Mouse (Mus musculus): ENCODE measurements around the gene Oas1h. TPM values are rescaled to one million over a fixed set of nuclear protein-coding genes. Genes with fewer than 3 reads are reported as not detected.
"Not testable (repeated sequence)": the region's sequence is repeated elsewhere in the genome, so short reads cannot be mapped to it uniquely, and the experiment has no call there.

Oas1h gene
- total and polyA plus RNA-seq, 3 experiments = not detected

DNA sequence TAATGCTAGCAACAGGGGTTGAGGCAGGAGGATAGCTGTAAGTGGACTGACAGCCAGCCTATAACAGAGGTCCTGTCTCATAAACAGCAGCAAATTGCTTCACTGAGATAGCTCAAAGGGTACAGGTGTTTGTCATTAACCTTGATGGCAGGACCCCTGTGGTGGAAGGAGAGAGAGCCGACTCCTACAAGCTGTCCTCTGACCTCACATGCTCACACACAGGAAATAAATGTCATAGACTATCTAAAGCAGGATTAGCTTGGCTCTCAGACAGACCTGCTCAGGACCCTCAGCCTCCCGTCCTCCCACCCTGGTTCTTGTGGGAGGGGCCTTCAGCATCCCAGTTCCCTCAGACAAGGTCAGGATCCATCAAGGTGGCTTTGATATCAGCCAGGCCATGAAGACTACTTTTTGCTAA lies 31.0 kb downstream of the Oas1h start:
- no peaks in the 10 kb centered on the region for H3K36me3 ChIP-seq (ENCODE audit: control insufficient read depth in 1 of 2, insufficient read depth in 2 of 2, low read length in 2 of 2)
- no peaks in the 10 kb centered on the region for H3K9me3 ChIP-seq (replicated peaks; ENCODE audit: insufficient read depth, low read length)
- no peaks in the 10 kb centered on the region for H3K27me3 ChIP-seq (ENCODE audit: control insufficient read depth in 1 of 2, insufficient read depth in 2 of 2, low read length in 2 of 2)
- H3K4me1 ChIP-seq (ENCODE audit: control insufficient read depth in 1 of 2, insufficient read depth in 2 of 2, low read length in 2 of 2) = no peaks in the 10 kb centered on the region
- no peak overlapping the region for H3K9ac ChIP-seq (ENCODE audit: control insufficient read depth, low read depth, low read length, poor library complexity, severe bottlenecking)
- H3K4me3 ChIP-seq (ENCODE audit: control insufficient read depth in 1 of 2, insufficient read depth in 1 of 2, low read depth in 2 of 2, low read length in 2 of 2) = no peak overlapping the region
- DNase-seq (ENCODE audit: low read depth, low spot score) = no peak
- H3K79me2 ChIP-seq (ENCODE audit: control insufficient read depth, insufficient read depth, low read length, poor library complexity) = no peaks in the 10 kb centered on the region
- H3K27ac ChIP-seq (ENCODE audit: control insufficient read depth, low read depth, low read length) = no peak overlapping the region
- TF ChIP-seq BHLHE40 (IDR thresholded peaks at IDR 0.05; ENCODE audit: borderline replicate concordance, low read depth, low read length) (no peak), CTCF (IDR thresholded peaks at IDR 0.05 in 2 of 3, conservative IDR thresholded peaks at IDR 0.05 in 1 of 3; ENCODE audit: control insufficient read depth in 1 of 3, insufficient read depth in 1 of 3, low read depth in 2 of 3, low read length in 3 of 3, poor library complexity in 1 of 3, severe bottlenecking in 1 of 3) (no peak), RCOR1 (IDR thresholded peaks at IDR 0.05; ENCODE audit: low read depth, low read length) (no peak), POLR2AphosphoS2 (IDR thresholded peaks at IDR 0.05; ENCODE audit: low read length) (no peak), GABPA (IDR thresholded peaks at IDR 0.05; ENCODE audit: low read depth, low read length) (no peak), ELF1 (IDR thresholded peaks at IDR 0.05; ENCODE audit: low read depth, low read length) (no peak), MAFK (IDR thresholded peaks at IDR 0.05; ENCODE audit: borderline replicate concordance, low read depth, low read length) (no peak), MAZ (IDR thresholded peaks at IDR 0.05; ENCODE audit: low read depth, low read length) (no peak)

DNA sequence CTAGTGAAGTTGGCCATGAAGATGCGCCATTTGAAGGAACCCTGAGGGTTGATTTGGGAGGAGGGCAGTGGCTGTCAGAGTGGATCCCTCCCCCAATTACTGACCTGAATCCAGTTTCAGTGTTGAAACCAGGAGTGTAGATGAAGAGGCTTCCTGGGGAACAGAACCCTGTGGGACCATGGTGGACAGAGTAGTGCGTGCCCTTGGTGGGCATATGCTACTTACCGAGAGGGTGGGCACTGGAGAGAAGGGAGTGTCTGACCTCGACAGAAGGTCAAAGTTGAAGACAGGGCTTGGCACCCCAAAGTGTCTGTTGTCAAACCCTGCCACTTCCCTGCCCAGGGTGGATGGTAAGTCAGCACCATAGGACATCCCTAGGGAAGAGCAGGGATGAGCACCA lies 32.6 kb downstream of the Oas1h start:
- not testable (repeated sequence) for H3K9me3 ChIP-seq (replicated peaks; ENCODE audit: insufficient read depth, low read length); H3K79me2 ChIP-seq (ENCODE audit: control insufficient read depth, insufficient read depth, low read length, poor library complexity); H3K4me3 ChIP-seq (ENCODE audit: control insufficient read depth in 1 of 2, insufficient read depth in 1 of 2, low read depth in 2 of 2, low read length in 2 of 2); H3K36me3 ChIP-seq (ENCODE audit: control insufficient read depth in 1 of 2, insufficient read depth in 2 of 2, low read length in 2 of 2); H3K27ac ChIP-seq (ENCODE audit: control insufficient read depth, low read depth, low read length); H3K9ac ChIP-seq (ENCODE audit: control insufficient read depth, low read depth, low read length, poor library complexity, severe bottlenecking); H3K4me1 ChIP-seq (ENCODE audit: control insufficient read depth in 1 of 2, insufficient read depth in 2 of 2, low read length in 2 of 2); H3K27me3 ChIP-seq (ENCODE audit: control insufficient read depth in 1 of 2, insufficient read depth in 2 of 2, low read length in 2 of 2); DNase-seq (ENCODE audit: low read depth, low spot score)

GRCm38 (mm10) chr5:120894692-120895091 lies 33.5 kb downstream of the Oas1h start:
- not testable (repeated sequence) for H3K4me3 ChIP-seq (ENCODE audit: control insufficient read depth in 1 of 2, insufficient read depth in 1 of 2, low read depth in 2 of 2, low read length in 2 of 2); H3K9me3 ChIP-seq (replicated peaks; ENCODE audit: insufficient read depth, low read length); H3K9ac ChIP-seq (ENCODE audit: control insufficient read depth, low read depth, low read length, poor library complexity, severe bottlenecking); H3K27ac ChIP-seq (ENCODE audit: control insufficient read depth, low read depth, low read length); DNase-seq (ENCODE audit: low read depth, low spot score); H3K79me2 ChIP-seq (ENCODE audit: control insufficient read depth, insufficient read depth, low read length, poor library complexity); H3K36me3 ChIP-seq (ENCODE audit: control insufficient read depth in 1 of 2, insufficient read depth in 2 of 2, low read length in 2 of 2); H3K27me3 ChIP-seq (ENCODE audit: control insufficient read depth in 1 of 2, insufficient read depth in 2 of 2, low read length in 2 of 2); H3K4me1 ChIP-seq (ENCODE audit: control insufficient read depth in 1 of 2, insufficient read depth in 2 of 2, low read length in 2 of 2)

DNA sequence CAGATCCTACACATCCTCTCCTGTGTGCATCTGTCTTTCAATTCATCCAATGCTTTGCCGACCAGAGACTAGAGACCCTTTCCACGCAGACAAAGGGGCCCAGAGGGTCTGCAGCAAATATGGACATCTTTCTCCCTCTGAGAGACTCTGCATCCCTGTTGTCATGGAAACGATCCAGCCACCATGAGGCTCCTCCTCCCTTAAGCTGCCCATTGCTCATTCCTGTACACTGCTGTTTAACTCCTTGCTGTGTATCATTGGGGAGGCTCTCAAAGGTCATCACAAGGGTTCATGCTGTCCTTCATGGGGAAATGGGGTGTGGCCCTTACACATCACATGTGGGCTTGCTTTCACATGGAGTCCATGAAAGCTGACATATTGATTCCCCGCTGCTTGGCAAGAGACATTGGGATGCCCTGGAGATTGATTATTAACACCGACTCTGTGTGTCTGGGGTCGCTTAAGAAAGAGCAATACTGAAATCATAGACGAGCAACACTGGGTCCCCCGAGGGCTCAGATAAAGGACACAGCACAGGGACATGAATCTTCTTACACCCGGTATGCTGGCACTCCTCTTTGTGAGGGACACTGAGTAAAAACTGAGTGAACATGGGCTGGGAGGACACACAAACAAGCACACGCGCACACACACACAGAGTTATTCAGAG lies 34.1 kb downstream of the Oas1h start:
- no peak overlapping the region for H3K27ac ChIP-seq (ENCODE audit: control insufficient read depth, low read depth, low read length)
- DNase-seq (ENCODE audit: low read depth, low spot score) = no peak
- TF ChIP-seq POLR2AphosphoS2 (IDR thresholded peaks at IDR 0.05; ENCODE audit: low read length) = no peak
- TF ChIP-seq CHD1 (IDR thresholded peaks at IDR 0.05; ENCODE audit: low read depth, low read length) = no peak
- TF ChIP-seq ETS1 (IDR thresholded peaks at IDR 0.05; ENCODE audit: low read depth, low read length) = no peak
- no peak for TF ChIP-seq ZMIZ1 (IDR thresholded peaks at IDR 0.05; ENCODE audit: low read depth, low read length)
- TF ChIP-seq ZC3H11A (IDR thresholded peaks at IDR 0.05; ENCODE audit: low read depth, low read length) = no peak
- TF ChIP-seq CHD2 (IDR thresholded peaks at IDR 0.05; ENCODE audit: low read length) = no peak
- no peak for TF ChIP-seq BHLHE40 (IDR thresholded peaks at IDR 0.05; ENCODE audit: borderline replicate concordance, low read depth, low read length)
- no peak for TF ChIP-seq GATA1 (IDR thresholded peaks at IDR 0.05; ENCODE audit: low read depth, low read length)
- TF ChIP-seq SMC3 (IDR thresholded peaks at IDR 0.05; ENCODE audit: low read depth, low read length) = no peak
- TF ChIP-seq UBTF (IDR thresholded peaks at IDR 0.05; ENCODE audit: borderline replicate concordance, insufficient read depth, low read depth, low read length) = no peak
- no peak for TF ChIP-seq MYB (IDR thresholded peaks at IDR 0.05; ENCODE audit: low read depth, low read length)
- no peak for TF ChIP-seq RCOR1 (IDR thresholded peaks at IDR 0.05; ENCODE audit: low read depth, low read length)
- no peak for TF ChIP-seq EP300 (IDR thresholded peaks at IDR 0.05; ENCODE audit: low read depth in 1 of 2, low read length in 2 of 2)
- TF ChIP-seq RAD21 (IDR thresholded peaks at IDR 0.05; ENCODE audit: low read depth, low read length) = no peak
- no peak for TF ChIP-seq TAL1 (IDR thresholded peaks at IDR 0.05; ENCODE audit: low read length)

More for the DNA sequence above, 34.1 kb downstream of the Oas1h start:
- H3K9me3 ChIP-seq (replicated peaks; ENCODE audit: insufficient read depth, low read length) = no peaks in the 10 kb centered on the region
- no peaks in the 10 kb centered on the region for H3K36me3 ChIP-seq (ENCODE audit: control insufficient read depth in 1 of 2, insufficient read depth in 2 of 2, low read length in 2 of 2)
- H3K4me3 ChIP-seq (ENCODE audit: control insufficient read depth in 1 of 2, insufficient read depth in 1 of 2, low read depth in 2 of 2, low read length in 2 of 2) = no peak overlapping the region
- no peaks in the 10 kb centered on the region for H3K4me1 ChIP-seq (ENCODE audit: control insufficient read depth in 1 of 2, insufficient read depth in 2 of 2, low read length in 2 of 2)
- no peaks in the 10 kb centered on the region for H3K27me3 ChIP-seq (ENCODE audit: control insufficient read depth in 1 of 2, insufficient read depth in 2 of 2, low read length in 2 of 2)
- no peak overlapping the region for H3K9ac ChIP-seq (ENCODE audit: control insufficient read depth, low read depth, low read length, poor library complexity, severe bottlenecking)
- no peaks in the 10 kb centered on the region for H3K79me2 ChIP-seq (ENCODE audit: control insufficient read depth, insufficient read depth, low read length, poor library complexity)

Measured in MEL (cell line).